Mouse (Mus musculus) ES-E14 (cell line): ENCODE measurements around the gene Arhgap31. TPM values are rescaled to one million over a fixed set of nuclear protein-coding genes. Genes with fewer than 3 reads are reported as not detected.
A peak's percentile ranks its signal among the peaks of the same experiment; 100 is the strongest.

Experiments
- DNase-seq: peaks from one replicate; pipeline ENCODE4 v3.0.0-alpha.2; 2013; ENCODE audit warnings: low read depth, low spot score
- H3K27ac ChIP-seq: 2 replicates; pipeline ENCODE4 v1.5.1; 2012; ENCODE audit warnings: low read depth, mild to moderate bottlenecking, low read length, moderate library complexity, mixed read lengths; ENCODE audit not compliant: poor library complexity, insufficient read depth, severe bottlenecking
- H3K36me3 ChIP-seq: 2 replicates; pipeline ENCODE4 v1.6.1; 2012; ENCODE audit warnings: mild to moderate bottlenecking, low read length, moderate library complexity, mixed read lengths; ENCODE audit not compliant: control insufficient read depth, poor library complexity, insufficient read depth, severe bottlenecking
- H3K4me1 ChIP-seq, 2 experiments: fragments of 150-350 bp in 1 of 2; sonication (generic) in 1 of 2; 2 replicates each; pipeline ENCODE4 v1.6.1; 2012; ENCODE audit warnings: low read length in 2 of 2, mild to moderate bottlenecking in 1 of 2, mixed read lengths in 1 of 2; ENCODE audit not compliant: control insufficient read depth in 2 of 2, insufficient read depth in 2 of 2, poor library complexity in 1 of 2
- H3K4me3 ChIP-seq, 2 experiments: fragments of 150-350 bp in 1 of 2; sonication (generic) in 1 of 2; 2 replicates each; pipeline ENCODE4 v1.5.1; 2012; ENCODE audit warnings: low read length in 2 of 2, low read depth in 1 of 2, mild to moderate bottlenecking in 1 of 2, mixed read lengths in 1 of 2; ENCODE audit not compliant: insufficient read depth in 1 of 2, poor library complexity in 1 of 2, severe bottlenecking in 1 of 2
- H3K9ac ChIP-seq: 2 replicates; pipeline ENCODE4 v1.6.1; 2012; ENCODE audit warnings: low read depth, mild to moderate bottlenecking, low read length, mixed read lengths; ENCODE audit not compliant: poor library complexity, insufficient read depth, severe bottlenecking
- H3K9me3 ChIP-seq: fragments of 150-350 bp; sonication (generic); 2 replicates; pipeline ENCODE4 v1.6.1; 2012; ENCODE audit warnings: low read depth, mild to moderate bottlenecking, low read length; ENCODE audit not compliant: control insufficient read depth, insufficient read depth
- CHD2 ChIP-seq: IDR thresholded peaks from 2 replicates; pipeline ENCODE4 v1.6.1; 2014; ENCODE audit warnings: mild to moderate bottlenecking, low read depth, low read length, inconsistent platforms
- HCFC1 ChIP-seq: IDR thresholded peaks from 2 replicates; pipeline ENCODE4 v1.6.1; 2012; ENCODE audit warnings: low read length, inconsistent platforms, borderline replicate concordance; ENCODE audit not compliant: insufficient read depth
- MAFK ChIP-seq: IDR thresholded peaks from 2 replicates; pipeline ENCODE4 v1.6.1; 2014; ENCODE audit warnings: mild to moderate bottlenecking, low read depth, low read length, inconsistent platforms; ENCODE audit not compliant: insufficient read depth
- ZC3H11A ChIP-seq: IDR thresholded peaks from 2 replicates; pipeline ENCODE4 v1.6.1; 2012; ENCODE audit warnings: low read depth, mild to moderate bottlenecking, inconsistent platforms, low read length, borderline replicate concordance
- ZNF384 ChIP-seq: IDR thresholded peaks from 2 replicates; pipeline ENCODE4 v1.6.1; 2012; ENCODE audit warnings: low read depth, low read length, inconsistent platforms
- in situ Hi-C, 2 experiments: fragments of 600-800 bp; cut with MboI; formaldehyde crosslinking; loops; one replicate each; pipeline ENCODE4 v1.15.1; 2025; ENCODE audit warnings: low sequenced_read_pairs in 2 of 2, inconsistent platforms in 1 of 2; ENCODE audit not compliant: unreplicated experiment in 2 of 2
- total RNA-seq: library from RNA; depleted of rRNA; stranded (reverse); fragments of 300-350 nt; gene quantifications from 2 replicates; pipeline ENCODE4 v1.2.3, GENCODE M21; 2012

Gene Arhgap31
- total RNA-seq, 1 experiment, result 1.0 TPM

- peaks cover 0 to 3% of the 10 kb centered on the region in 2 experiments; a peak in 1 of 4 replicates for H3K4me1 ChIP-seq
- H3K36me3 ChIP-seq, result no peaks in the 10 kb centered on the region
- H3K9ac ChIP-seq, result peak overlapping the region; percentile 76
- no peaks in the 10 kb centered on the region for H3K9me3 ChIP-seq
- peak; percentile 29 for DNase-seq
- TF ChIP-seq CHD2, result no peak
- TF ChIP-seq ZC3H11A, result no peak
- no peak for TF ChIP-seq HCFC1
- TF ChIP-seq MAFK, result no peak
- no peak for TF ChIP-seq ZNF384
- H3K27ac ChIP-seq, result no peak overlapping the region
- peak overlapping the region; percentile 76 to 77 for H3K4me3 ChIP-seq
- in situ Hi-C loops, result no loop called here
Measured at GRCm38 (mm10) chr16:38742659-38743131, 29.6 kb upstream of the Arhgap31 start.

GRCm38 (mm10) chr16:38742113-38742658, 29.1 kb upstream of the Arhgap31 start, which contains the start of gene B4galt4:
TSS of gene B4galt4 (plus strand) at chr16:38742264.
- H3K36me3 ChIP-seq, result no peaks in the 10 kb centered on the region
- TF ChIP-seq HCFC1 (0 out of 2 replicates have a peak, but pooled peaks have one; percentile 31), ZC3H11A (no peak)
- H3K4me1 ChIP-seq, result peaks cover 0 to 3% of the 10 kb centered on the region in 2 experiments; a peak in 1 of 4 replicates
- H3K9ac ChIP-seq, result peak within 1 kb of the TSS; percentile 76
- H3K9me3 ChIP-seq, result no peaks in the 10 kb centered on the region
- H3K4me3 ChIP-seq, result peak within 1 kb of the TSS; percentile 76 to 77
- in situ Hi-C loops, result no loop called here
- H3K27ac ChIP-seq, result no peak within 1 kb of the TSS
- DNase-seq, result peak; percentile 47

- H3K9ac ChIP-seq, result no peak overlapping the region
- no peak for DNase-seq
- no peak for TF ChIP-seq ZC3H11A
- no peak for TF ChIP-seq CHD2
- TF ChIP-seq ZNF384, result no peak
- no peak for TF ChIP-seq MAFK
- TF ChIP-seq HCFC1, result no peak
- no peak overlapping the region for H3K27ac ChIP-seq
- H3K4me1 ChIP-seq, result peaks cover 0 to 3% of the 10 kb centered on the region in 2 experiments; a peak in 1 of 4 replicates
- no peaks in the 10 kb centered on the region for H3K36me3 ChIP-seq
- H3K9me3 ChIP-seq, result no peaks in the 10 kb centered on the region
- in situ Hi-C loops, result no loop called here
- peak overlapping the region in 1 of 2 experiments; percentile 76; a peak in 1 of 4 replicates for H3K4me3 ChIP-seq
Measured at GRCm38 (mm10) chr16:38741204-38741903, 28.3 kb upstream of the Arhgap31 start.

- Histone ChIP-seq H3K4me3 (no peak overlapping the region), H3K27ac (no peak overlapping the region), H3K9ac (no peak overlapping the region), H3K4me1 (no peaks in the 10 kb centered on the region), H3K36me3 (no peaks in the 10 kb centered on the region), H3K9me3 (no peaks in the 10 kb centered on the region)
- TF ChIP-seq ZC3H11A (no peak), HCFC1 (no peak), ZNF384 (no peak), MAFK (no peak), CHD2 (no peak)
- DNase-seq, result no peak
- in situ Hi-C loops, result no loop called here
Measured at GRCm38 (mm10) chr16:38730921-38731320, 17.8 kb upstream of the Arhgap31 start.
